Mouse (Mus musculus): ENCODE results near the gene Gnao1.

DNA sequence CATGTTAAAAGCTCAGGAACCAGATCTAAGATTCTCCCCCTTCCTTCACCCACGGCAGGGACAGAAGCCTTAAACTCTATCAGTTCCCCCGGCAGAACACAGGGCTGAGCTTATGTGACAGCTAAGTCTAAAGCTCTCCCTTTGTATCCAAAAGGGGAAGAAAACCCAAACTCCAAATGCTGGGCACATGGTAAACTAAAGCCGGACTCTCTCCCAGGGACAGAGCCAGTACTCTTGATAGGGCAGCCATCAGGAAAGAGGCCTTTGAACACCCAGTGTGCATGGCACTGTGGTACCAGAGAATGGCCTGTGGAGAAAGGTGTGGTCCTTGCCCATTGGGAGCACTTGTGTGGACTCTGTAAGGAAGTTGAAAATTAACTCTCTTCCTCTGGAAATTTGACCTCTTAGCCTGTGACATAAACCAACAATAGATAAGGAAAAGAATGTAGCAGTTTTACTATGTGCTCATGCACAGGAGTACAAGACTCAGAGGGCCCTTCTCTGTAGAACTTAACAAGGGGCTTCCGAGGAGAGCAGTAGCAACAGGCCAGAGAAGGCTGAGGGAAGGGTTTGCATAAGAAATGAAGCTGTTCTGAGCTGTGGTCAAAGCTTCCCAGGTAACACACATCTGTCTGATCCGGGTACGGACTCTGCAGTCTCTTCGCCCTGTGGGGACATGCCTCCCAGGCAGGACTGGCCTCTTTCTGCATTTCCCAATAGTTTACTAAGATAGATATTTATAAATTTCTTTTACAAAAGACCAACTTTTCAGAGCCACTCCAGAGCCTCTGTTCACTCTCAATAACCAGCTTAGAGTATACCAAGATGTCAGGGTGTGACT lies 102.2 kb downstream of the Gnao1 start:
- no peak for TF ChIP-seq CTCF (IDR thresholded peaks at IDR 0.05; ENCODE audit: borderline replicate concordance, insufficient read depth, low read length)
- no peak for TF ChIP-seq POLR2A (IDR thresholded peaks at IDR 0.05; ENCODE audit: low read depth, low read length)
